Mouse (Mus musculus) heart, adult 2 months (tissue): Measurements from ENCODE around the gene Filip1. TPM values are rescaled to one million over a fixed set of nuclear protein-coding genes. Genes with fewer than 3 reads are reported as not detected.

Experiments used
- DNase-seq, 2 experiments: peaks; one replicate each; pipeline ENCODE4 v3.0.0; 2021
- H3K27ac ChIP-seq: fragments of 200-600 bp; 2 replicates; pipeline ENCODE4 v1.8.1; 2022
- H3K27me3 ChIP-seq: fragments of 200-500 bp; 2 replicates; pipeline ENCODE4 v1.6.1; 2012; ENCODE audit warnings: mild to moderate bottlenecking, low read length, inconsistent platforms, mixed read lengths; ENCODE audit not compliant: control insufficient read depth, insufficient read depth
- H3K36me3 ChIP-seq: fragments of 200-500 bp; 2 replicates; pipeline ENCODE4 v1.6.1; 2012; ENCODE audit warnings: low read length, inconsistent platforms; ENCODE audit not compliant: control insufficient read depth, insufficient read depth
- H3K4me1 ChIP-seq: fragments of 200-500 bp; 2 replicates; pipeline ENCODE4 v1.6.1; 2011; ENCODE audit warnings: low read length; ENCODE audit not compliant: control insufficient read depth, insufficient read depth
- H3K4me3 ChIP-seq: fragments of 200-600 bp; 2 replicates; pipeline ENCODE4 v1.8.1; 2022
- H3K79me2 ChIP-seq: fragments of 200-500 bp; replicated peaks from 2 replicates; pipeline ENCODE4 v1.6.1; 2012; ENCODE audit warnings: mild to moderate bottlenecking, inconsistent platforms, low read length, moderate library complexity, mixed read lengths; ENCODE audit not compliant: control insufficient read depth, insufficient read depth
- H3K9ac ChIP-seq: fragments of 200-500 bp; 2 replicates; pipeline ENCODE4 v1.6.1; 2012; ENCODE audit warnings: low read depth, mild to moderate bottlenecking, control low read depth, inconsistent platforms, low read length, mixed read lengths
- CTCF ChIP-seq: fragments of 200-600 bp; IDR thresholded peaks from 2 replicates; pipeline ENCODE4 v1.8.1; 2022; ENCODE audit warnings: antibody characterized with exemption, mild to moderate bottlenecking, moderate library complexity
- EP300 ChIP-seq: fragments of 200-500 bp; IDR thresholded peaks from 2 replicates; pipeline ENCODE4 v1.6.1; 2011; ENCODE audit warnings: low read depth, low read length, control low read depth; ENCODE audit not compliant: insufficient read depth
- POLR2A ChIP-seq: fragments of 200-500 bp; IDR thresholded peaks from 2 replicates; pipeline ENCODE4 v1.6.1; 2011; ENCODE audit warnings: mild to moderate bottlenecking, low read depth, low read length, control low read depth; ENCODE audit not compliant: insufficient read depth
- WGBS: fragments of 180-500 bp; shearing (Covaris S2); methylation state at CpG from one replicate; pipeline ENCODE4 v1.1.7; 2018; 5-methylcytosine and 5-hydroxymethylcytosine counted together
- intact Hi-C: fragments of 180-260 bp; cut with DNase I; formaldehyde crosslinking; loops from one replicate; pipeline ENCODE4 v1.15.1; 2025
- polyA plus RNA-seq: library from polyadenylated mRNA; depleted of rRNA; stranded (reverse); fragments of >200 nt; gene quantifications from 2 replicates; pipeline ENCODE4 v1.2.3, GENCODE M21; 2012; rRNA removed
- total RNA-seq, 2 experiments: library from RNA; stranded (reverse); gene quantifications; 2 replicates each; pipeline ENCODE4 v1.2.3; 2021

The Filip1 gene
- total and polyA plus RNA-seq, 3 experiments = 18.8 to 126 (median 91.1) TPM

DNA sequence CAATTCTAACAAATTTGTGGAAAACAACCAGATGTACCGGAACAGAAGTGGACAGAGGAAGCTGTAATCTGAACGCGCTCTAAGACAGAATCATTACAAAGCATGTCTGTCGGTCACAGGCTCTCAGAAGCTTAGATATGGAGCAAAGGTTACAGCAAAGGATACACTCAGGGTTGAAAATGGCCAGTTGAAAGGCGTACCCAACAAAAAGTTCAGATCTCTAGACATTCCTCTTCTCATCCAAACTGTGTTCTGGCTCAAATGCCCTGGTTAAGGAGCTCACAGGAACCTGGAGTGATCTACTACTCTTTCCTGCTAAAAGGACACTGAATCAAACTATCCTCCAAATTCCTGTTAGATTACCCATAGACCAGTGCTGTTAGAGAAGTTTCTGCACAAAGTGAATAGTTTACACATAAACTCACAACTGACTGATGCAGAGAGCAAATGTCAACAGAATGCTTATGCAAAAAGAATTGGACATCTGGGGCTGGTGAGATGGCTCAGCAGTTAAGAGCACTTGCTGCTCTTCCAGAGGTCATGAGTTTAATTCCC lies 245.6 kb downstream of the Filip1 start:
- intact Hi-C loops = no loop called here
- Histone ChIP-seq H3K4me1 (no peaks in the 10 kb centered on the region), H3K27me3 (no peaks in the 10 kb centered on the region), H3K79me2 (no peaks in the 10 kb centered on the region), H3K36me3 (no peaks in the 10 kb centered on the region), H3K27ac (no peak overlapping the region), H3K9ac (no peak overlapping the region), H3K4me3 (no peak overlapping the region)
- 70% methylated on average over 5 of the region's 5 CpGs for WGBS
- TF ChIP-seq POLR2A (no peak), CTCF (no peak), EP300 (no peak)
- no peak for DNase-seq

DNA sequence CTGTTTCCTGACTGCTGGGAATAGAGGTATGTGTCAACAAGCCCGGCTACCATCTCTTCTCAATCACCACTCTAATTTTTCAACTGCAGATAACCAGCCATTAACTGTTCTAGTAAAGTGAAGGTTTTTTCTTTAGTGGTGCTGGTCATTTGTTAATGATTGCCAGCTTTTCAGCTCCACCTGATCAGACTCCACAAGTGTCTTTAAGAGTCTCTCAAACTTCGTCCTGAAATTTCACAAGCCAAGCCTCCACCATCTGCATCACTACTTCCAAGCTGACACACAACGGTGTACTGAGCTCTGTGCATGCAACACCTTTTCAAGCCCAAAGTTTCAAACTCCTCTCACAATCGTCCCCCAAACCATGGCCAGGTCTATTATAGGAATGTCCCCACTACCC lies 247.3 kb downstream of the Filip1 start:
- intact Hi-C loops = no loop called here
- H3K79me2 ChIP-seq = no peaks in the 10 kb centered on the region
- no peaks in the 10 kb centered on the region for H3K36me3 ChIP-seq
- no peaks in the 10 kb centered on the region for H3K4me1 ChIP-seq
- no peak overlapping the region for H3K27ac ChIP-seq
- whole genome bisulfite sequencing = 86% methylated on average over 4 of the region's 4 CpGs
- H3K9ac ChIP-seq = no peak overlapping the region
- H3K27me3 ChIP-seq = no peaks in the 10 kb centered on the region
- H3K4me3 ChIP-seq = no peak overlapping the region
- no peak for TF ChIP-seq CTCF
- DNase-seq = no peak

Other genes with a start within 250 kb of the Filip1 start
- gene Tmem30a, start 219.3 kb downstream of the Filip1 start, total RNA-seq = 10 to 100 TPM; 56.0 to 65.5 TPM
- 23.6 and 34.6 TPM in 2 replicates for gene Tmem30a, start 219.3 kb downstream of the Filip1 start, polyA plus RNA-seq
- 10 to 100 TPM; 62.5 to 72.7 TPM for gene Senp6, start 54.1 kb upstream of the Filip1 start, total RNA-seq
- gene Senp6, start 54.1 kb upstream of the Filip1 start, polyA plus RNA-seq = 9.6 and 18.0 TPM in 2 replicates
- 10 to 100 TPM; 10.5 to 11.4 TPM for gene Myo6, start 152.2 kb upstream of the Filip1 start, total RNA-seq
- 6.4 and 6.9 TPM in 2 replicates for gene Myo6, start 152.2 kb upstream of the Filip1 start, polyA plus RNA-seq